Mouse (Mus musculus) MEL (cell line): ENCODE measurements around the gene Gm4767.
"Not testable (repeated sequence)": the region's sequence is repeated elsewhere in the genome, so short reads cannot be mapped to it uniquely, and the experiment has no call there.

Experiments used
- KAT2A ChIP-seq: conservative IDR thresholded peaks from 2 replicates; pipeline ENCODE4 v1.6.1; 2012; ENCODE audit warnings: low read depth, low read length, improper control_type of control experiment, inconsistent platforms
- RAD21 ChIP-seq: IDR thresholded peaks from 2 replicates; pipeline ENCODE4 v1.6.1; 2011; ENCODE audit warnings: mild to moderate bottlenecking, low read depth, low read length, improper control_type of control experiment
- ZKSCAN1 ChIP-seq: IDR thresholded peaks from 2 replicates; pipeline ENCODE4 v1.6.1; 2012; ENCODE audit warnings: low read depth, mild to moderate bottlenecking, inconsistent platforms, low read length, improper control_type of control experiment, moderate library complexity

- TF ChIP-seq KAT2A, ZKSCAN1, RAD21: not testable (repeated sequence)
These were observed at the start of gene Gm4767 for GRCm38 (mm10) chr10:81811899-81812298.
